Mouse (Mus musculus) liver, adult 2 months (tissue): ENCODE measurements around the gene Pvalb. TPM values are rescaled to one million over a fixed set of nuclear protein-coding genes. Genes with fewer than 3 reads are reported as not detected.

Experiments
- DNase-seq: peaks from one replicate; pipeline ENCODE4 v3.0.0-alpha.2; 2011; ENCODE audit warnings: low read depth, low spot score; ENCODE audit errors: extremely low read depth
- H3K27ac ChIP-seq: fragments of 200-500 bp; replicated peaks from 2 replicates; pipeline ENCODE4 v1.5.1; 2012; ENCODE audit warnings: low read depth, mild to moderate bottlenecking, control low read depth, inconsistent platforms, low read length; ENCODE audit not compliant: insufficient read depth
- H3K27me3 ChIP-seq: fragments of 200-500 bp; 2 replicates; pipeline ENCODE4 v1.6.1; 2012; ENCODE audit warnings: mild to moderate bottlenecking, moderate library complexity, low read length, inconsistent platforms; ENCODE audit not compliant: control insufficient read depth, insufficient read depth
- H3K36me3 ChIP-seq: fragments of 200-500 bp; 2 replicates; pipeline ENCODE4 v1.6.1; 2012; ENCODE audit warnings: low read length, inconsistent platforms; ENCODE audit not compliant: control insufficient read depth, insufficient read depth
- H3K4me1 ChIP-seq: fragments of 200-500 bp; 2 replicates; pipeline ENCODE4 v1.6.1; 2011; ENCODE audit warnings: low read length; ENCODE audit not compliant: control insufficient read depth, insufficient read depth
- H3K4me3 ChIP-seq: fragments of 200-500 bp; 2 replicates; pipeline ENCODE4 v1.5.1; 2011; ENCODE audit warnings: low read depth, mild to moderate bottlenecking, control low read depth, low read length, moderate library complexity; ENCODE audit not compliant: insufficient read depth
- H3K79me2 ChIP-seq: fragments of 200-500 bp; 2 replicates; pipeline ENCODE4 v1.6.1; 2012; ENCODE audit warnings: inconsistent platforms, mild to moderate bottlenecking, low read length, moderate library complexity; ENCODE audit not compliant: control insufficient read depth, insufficient read depth
- H3K9ac ChIP-seq: fragments of 200-500 bp; 2 replicates; pipeline ENCODE4 v1.6.1; 2012; ENCODE audit warnings: low read depth, mild to moderate bottlenecking, control low read depth, inconsistent platforms, low read length
- CTCF ChIP-seq: fragments of 200-500 bp; IDR thresholded peaks from 2 replicates; pipeline ENCODE4 v1.5.1; 2011; ENCODE audit warnings: low read depth, low read length, control low read depth
- POLR2A ChIP-seq: fragments of 200-500 bp; IDR thresholded peaks from 2 replicates; pipeline ENCODE4 v1.6.1; 2011; ENCODE audit warnings: low read length, control low read depth; ENCODE audit not compliant: insufficient read depth; ENCODE audit errors: extremely low read depth
- WGBS: fragments of 180-500 bp; shearing (Covaris S2); methylation state at CpG from one replicate; pipeline ENCODE4 v1.1.7; 2018; 5-methylcytosine and 5-hydroxymethylcytosine counted together
- polyA plus RNA-seq: library from polyadenylated mRNA; depleted of rRNA; stranded (reverse); fragments of >200 nt; gene quantifications from 2 replicates; pipeline ENCODE4 v1.2.3, GENCODE M21; 2012; rRNA removed
- total RNA-seq: library from RNA; depleted of rRNA; stranded (reverse); fragments of >200 nt; gene quantifications from 2 replicates; pipeline ENCODE4 v1.2.3, GENCODE M21; 2014; rRNA removed

Gene Pvalb
- total and polyA plus RNA-seq, 2 experiments, result 1.5 TPM; not detected in 1

- TF ChIP-seq POLR2A (no peak), CTCF (no peak)
- no peak overlapping the region for H3K9ac ChIP-seq
- no peak overlapping the region for H3K4me3 ChIP-seq
- no peaks in the 10 kb centered on the region for H3K79me2 ChIP-seq
- no peak for DNase-seq
- no peaks in the 10 kb centered on the region for H3K27me3 ChIP-seq
- H3K27ac ChIP-seq, result no peak overlapping the region
- WGBS, result 67% methylated on average over 7 of the region's 7 CpGs
- no peaks in the 10 kb centered on the region for H3K4me1 ChIP-seq
- H3K36me3 ChIP-seq, result no peaks in the 10 kb centered on the region
Measured at GRCm38 (mm10) chr15:78148565-78148964, 57.6 kb downstream of the Pvalb start.

Other genes with a start within 250 kb of the Pvalb start
- gene Foxred2, start 249.7 kb downstream of the Pvalb start, total RNA-seq, result 0.13 and 0.18 TPM in 2 replicates
- gene Foxred2, start 249.7 kb downstream of the Pvalb start, polyA plus RNA-seq, result 0.16 and 0.18 TPM in 2 replicates
- 57.3 and 61.3 TPM in 2 replicates for gene Eif3d, start 235.6 kb downstream of the Pvalb start, total RNA-seq
- gene Eif3d, start 235.6 kb downstream of the Pvalb start, polyA plus RNA-seq, result 92.9 and 115 TPM in 2 replicates
- not detected in 2 replicates for gene Cacng2, start 86.4 kb downstream of the Pvalb start, total RNA-seq
- gene Cacng2, start 86.4 kb downstream of the Pvalb start, polyA plus RNA-seq, result not detected in 2 replicates
- gene Ift27, start 32.3 kb downstream of the Pvalb start, total RNA-seq, result 5.9 and 6.6 TPM in 2 replicates
- 16.7 and 17.2 TPM in 2 replicates for gene Ift27, start 32.3 kb downstream of the Pvalb start, polyA plus RNA-seq
- 2.1 and 3.2 TPM in 2 replicates for gene Ncf4, start 38.4 kb upstream of the Pvalb start, total RNA-seq
- gene Ncf4, start 38.4 kb upstream of the Pvalb start, polyA plus RNA-seq, result 1.8 and 2.5 TPM in 2 replicates
- 0.37 and 0.54 TPM in 2 replicates for gene Csf2rb2, start 99.3 kb upstream of the Pvalb start, total RNA-seq
- 0.47 and 1.1 TPM in 2 replicates for gene Csf2rb2, start 99.3 kb upstream of the Pvalb start, polyA plus RNA-seq
- 1.8 and 3.2 TPM in 2 replicates for gene Csf2rb, start 119.4 kb upstream of the Pvalb start, total RNA-seq
- gene Csf2rb, start 119.4 kb upstream of the Pvalb start, polyA plus RNA-seq, result 2.1 and 3.6 TPM in 2 replicates
- not detected in 2 replicates for gene Tex33, start 189.5 kb upstream of the Pvalb start, total RNA-seq
- gene Tex33, start 189.5 kb upstream of the Pvalb start, polyA plus RNA-seq, result not detected in 2 replicates
- gene Tst, start 199.5 kb upstream of the Pvalb start, total RNA-seq, result 303 and 343 TPM in 2 replicates
- 621 and 686 TPM in 2 replicates for gene Tst, start 199.5 kb upstream of the Pvalb start, polyA plus RNA-seq
- gene Mpst, start 200.0 kb upstream of the Pvalb start, total RNA-seq, result 86.0 and 106 TPM in 2 replicates
- gene Mpst, start 200.0 kb upstream of the Pvalb start, polyA plus RNA-seq, result 377 and 408 TPM in 2 replicates
- 1.2 and 2.6 TPM in 2 replicates for gene Kctd17, start 222.2 kb upstream of the Pvalb start, total RNA-seq
- gene Kctd17, start 222.2 kb upstream of the Pvalb start, polyA plus RNA-seq, result 8.6 and 10.4 TPM in 2 replicates